Mouse (Mus musculus) liver (tissue): ENCODE measurements around the gene Cfap45.

Experiments
- DNase-seq: peaks from one replicate; pipeline ENCODE4 v3.0.0-alpha.2; 2020; ENCODE audit warnings: mixed read lengths

Cfap45 gene

DNA sequence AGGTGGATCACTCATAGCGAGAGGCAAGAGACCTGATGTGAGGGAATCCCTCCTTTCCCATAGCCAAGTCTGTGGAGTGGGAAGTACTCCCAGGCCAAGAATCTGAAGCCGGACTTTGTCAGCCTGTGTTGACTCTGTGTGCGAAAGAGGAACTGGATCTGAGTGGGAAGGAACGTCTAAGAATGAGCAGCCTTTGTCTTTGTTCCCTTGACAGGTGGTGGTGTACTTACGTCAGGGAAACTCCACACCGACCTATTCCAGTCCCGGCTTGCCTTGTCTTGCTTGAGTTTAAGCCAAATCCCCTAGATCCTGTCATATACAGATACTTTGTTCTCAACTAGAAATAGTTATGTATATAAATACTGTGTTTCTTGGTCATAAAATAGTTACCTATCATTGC lies 1.9 kb downstream of the Cfap45 start:
- DNase-seq = no peak

DNA sequence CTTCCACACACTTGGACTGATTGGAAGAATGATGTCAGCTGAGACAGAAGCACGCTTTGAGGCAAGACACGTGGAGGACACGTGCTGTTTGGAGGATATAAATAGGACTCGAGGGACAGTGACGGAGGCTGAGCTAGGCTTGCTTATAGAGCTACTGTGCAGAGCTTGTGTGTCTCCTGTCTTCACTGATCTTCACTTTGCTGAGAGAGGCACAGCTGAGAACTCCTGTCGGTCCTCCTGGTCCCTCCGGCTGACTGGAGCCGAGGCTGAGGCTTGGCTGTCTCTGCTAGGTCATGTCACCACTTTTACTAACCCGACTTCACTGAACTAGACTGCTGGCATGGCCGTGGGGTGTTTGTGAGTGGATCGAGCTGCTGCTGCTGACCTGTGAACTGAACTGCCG lies 3.1 kb downstream of the Cfap45 start:
- no peak for DNase-seq

DNA sequence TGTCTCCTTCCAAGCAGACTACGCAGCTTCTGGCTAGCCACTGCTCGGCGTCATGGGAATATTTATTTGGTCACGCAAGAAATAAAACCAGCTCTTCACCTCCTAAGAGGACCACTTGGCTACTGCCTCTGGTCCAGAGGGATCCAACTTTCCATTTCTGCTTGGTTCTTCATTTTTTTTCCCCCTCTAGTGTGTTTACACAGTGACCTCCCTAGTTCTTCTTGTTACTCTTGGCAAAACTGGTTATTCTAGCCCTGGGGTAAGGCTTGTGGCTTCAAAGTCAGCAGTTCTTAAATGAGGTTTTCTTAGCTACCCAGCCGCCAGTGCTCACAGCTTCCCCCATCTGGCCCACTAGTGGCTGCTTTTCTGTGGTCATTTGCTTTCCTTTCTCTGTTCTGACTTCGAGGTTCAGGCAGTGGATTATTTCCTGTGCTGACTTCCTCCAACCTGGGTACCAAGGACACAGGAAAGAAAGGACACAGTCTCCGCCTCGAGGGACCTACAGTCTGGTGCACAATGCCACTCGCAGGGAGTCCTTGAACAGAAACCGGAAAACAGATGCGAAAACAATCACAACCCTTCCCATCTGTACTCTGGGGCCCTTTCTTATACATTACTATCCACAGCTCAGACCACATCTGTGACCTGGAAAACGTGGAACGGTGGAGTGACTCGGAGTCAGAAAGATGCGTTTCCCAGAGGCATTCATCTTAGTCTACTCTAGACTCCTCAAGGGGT lies 4.6 kb downstream of the Cfap45 start:
- no peak for DNase-seq

DNA sequence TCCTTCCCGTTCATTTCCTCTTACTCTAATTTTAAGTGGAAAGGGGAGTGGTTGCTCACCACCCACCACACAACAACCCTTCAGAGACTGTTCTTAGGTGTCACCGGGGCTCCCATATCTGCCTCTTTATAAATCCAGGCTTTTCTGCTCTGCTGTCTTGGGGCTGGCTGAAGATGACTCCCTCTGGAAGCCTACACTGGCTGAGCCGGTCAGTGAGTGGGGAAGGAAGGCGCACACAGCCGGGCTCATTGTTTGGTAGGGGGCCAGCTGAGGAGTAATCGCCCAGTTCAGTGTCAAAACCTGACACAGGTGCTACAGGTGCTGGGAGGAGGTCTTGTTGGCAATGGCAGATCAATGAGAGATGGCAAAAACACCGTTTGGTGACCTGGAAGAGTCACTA lies 5.4 kb downstream of the Cfap45 start:
- no peak for DNase-seq

DNA sequence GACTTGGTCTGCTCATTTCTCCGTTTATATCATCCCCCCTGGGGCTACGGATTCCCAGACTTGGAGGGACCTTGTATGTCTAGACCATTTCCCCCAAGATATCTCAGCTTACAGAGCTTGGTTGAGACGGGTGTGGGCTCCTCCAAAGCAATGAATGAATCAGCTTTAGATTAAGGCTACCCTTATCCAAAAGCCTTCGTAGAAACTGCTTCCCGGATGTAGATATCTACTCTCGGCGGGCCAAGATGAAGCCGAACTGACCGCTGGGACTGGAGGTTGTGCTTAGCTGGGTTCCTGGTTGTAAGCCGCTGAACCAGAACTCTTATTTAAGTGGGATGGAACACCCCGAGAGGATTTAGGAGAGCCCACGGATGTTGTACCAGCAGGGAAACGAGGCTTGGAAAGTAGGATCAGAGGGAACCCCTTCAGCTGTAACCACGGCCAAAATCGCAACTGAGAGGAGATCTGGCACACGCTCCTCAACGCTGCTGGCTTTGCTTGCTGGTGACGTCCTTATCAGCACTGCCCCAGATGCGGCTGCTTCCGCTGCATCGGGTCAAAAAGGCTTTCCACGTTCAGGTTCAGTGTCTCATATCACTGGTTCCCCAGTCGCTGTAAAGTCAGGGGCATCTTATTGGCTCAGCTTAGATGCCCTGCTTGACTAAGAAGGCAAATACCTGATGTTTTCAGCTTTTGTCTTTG lies 5.9 kb downstream of the Cfap45 start:
- peak; percentile 65 for DNase-seq

DNA sequence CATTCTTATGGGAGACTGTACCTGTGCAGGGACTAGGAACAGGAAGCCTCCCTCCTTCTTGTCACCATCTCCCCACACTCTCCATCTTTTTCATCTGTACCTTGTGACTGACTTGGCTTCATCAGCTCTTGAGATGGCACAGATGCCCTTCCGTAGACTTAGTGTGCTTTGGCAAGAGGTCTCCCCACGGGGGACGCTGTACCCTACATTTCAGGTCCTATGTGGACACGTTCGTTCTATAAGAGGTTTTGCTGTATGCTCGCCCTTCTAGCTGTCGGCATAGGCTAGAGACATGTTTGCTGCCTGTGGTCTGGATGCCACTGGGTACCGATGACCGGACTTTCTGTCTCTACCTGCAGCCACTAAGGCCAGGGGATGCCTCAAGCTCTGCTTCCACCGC lies 6.8 kb downstream of the Cfap45 start:
- no peak for DNase-seq

DNA sequence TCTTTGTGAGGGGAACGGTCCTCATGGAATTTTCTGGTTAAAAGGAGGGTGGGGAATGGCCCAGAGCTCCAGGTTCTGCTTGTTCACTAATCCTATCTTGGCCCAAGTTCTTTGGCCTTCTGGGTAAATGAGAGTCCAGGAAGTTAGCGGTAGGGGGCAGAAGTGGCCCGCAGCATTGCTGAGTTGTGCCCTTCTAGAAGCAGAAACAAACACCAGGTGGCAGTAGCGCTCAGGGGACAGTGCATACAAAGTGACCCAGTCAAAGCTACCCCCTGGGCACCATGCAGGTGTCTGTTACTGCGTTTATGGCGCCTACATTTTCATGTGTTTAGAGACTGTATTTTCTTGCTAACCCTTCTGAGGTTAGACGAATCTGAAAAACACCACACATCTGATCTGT lies 8.1 kb downstream of the Cfap45 start:
- peak; percentile 79 for DNase-seq

DNA sequence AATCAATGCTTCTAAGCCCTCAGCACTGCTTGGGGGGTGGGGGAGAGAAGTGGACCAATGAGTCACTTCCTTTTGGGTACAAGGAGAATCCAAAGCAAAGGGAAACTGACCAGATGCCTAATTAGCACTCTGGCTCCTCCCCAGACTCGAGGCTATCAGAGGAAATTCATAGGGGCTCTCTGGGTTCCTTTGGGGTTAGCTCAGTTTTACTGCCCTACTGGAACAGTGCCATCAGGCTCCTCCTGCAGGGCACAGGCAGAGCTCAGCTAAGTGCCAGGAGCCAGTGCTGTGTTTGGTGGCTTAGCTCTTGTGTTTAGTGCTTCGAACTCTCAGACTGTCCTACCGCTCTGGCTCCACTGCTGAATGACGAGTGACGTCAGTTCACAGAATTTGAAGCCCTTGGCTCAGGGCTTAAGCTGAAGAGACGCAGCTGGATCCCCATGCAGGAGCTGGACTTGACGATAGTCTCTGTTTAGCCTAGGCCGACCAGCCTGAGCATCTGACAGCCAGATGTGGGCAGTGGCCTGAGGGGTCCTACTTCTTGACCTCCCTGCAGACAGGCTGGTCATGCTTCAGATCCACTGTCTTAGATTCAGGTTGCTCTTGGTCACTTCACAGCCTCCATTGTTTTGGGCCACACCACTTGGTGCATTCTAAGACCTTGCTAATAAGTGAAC lies 10.1 kb downstream of the Cfap45 start:
- no peak for DNase-seq

DNA sequence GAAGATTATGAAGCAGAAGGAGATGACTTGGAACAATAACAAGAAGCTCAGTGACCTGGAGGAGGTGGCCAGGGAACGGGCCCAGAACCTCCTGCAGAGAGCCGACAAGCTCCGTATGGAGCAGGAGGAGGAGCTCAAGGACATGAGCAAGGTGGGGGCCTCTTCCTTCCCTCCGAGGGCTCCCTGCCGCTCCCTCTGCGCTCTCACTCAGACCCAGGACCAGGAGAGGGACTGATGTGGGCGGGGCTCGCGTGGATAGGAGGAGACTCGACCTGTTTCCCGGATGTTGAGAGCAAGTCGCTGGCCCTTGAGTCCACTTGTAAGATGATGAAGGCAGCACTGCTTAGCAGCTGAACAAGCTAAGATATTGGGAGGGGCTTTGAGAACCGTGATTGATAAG lies 11.9 kb downstream of the Cfap45 start:
- DNase-seq = peak; percentile 25

DNA sequence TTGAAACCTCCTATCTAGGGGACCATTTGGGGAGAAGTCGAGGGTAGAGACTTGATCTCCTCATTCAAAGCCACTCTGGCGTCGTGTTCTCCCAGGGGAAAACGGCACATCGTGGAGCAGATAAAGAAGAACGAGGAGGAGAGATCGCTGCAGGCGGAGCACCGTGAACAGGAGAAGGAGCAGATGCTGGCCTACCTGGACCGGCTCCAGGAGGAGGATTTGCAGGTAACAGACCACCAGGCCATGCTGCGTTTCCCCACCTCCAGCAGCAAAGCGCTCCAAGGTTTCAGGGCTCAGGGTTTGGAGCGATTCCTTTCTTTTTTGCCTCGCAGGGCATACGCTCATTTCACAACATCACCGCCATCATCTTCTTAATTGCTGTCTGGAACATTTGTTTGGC lies 14.5 kb downstream of the Cfap45 start:
- DNase-seq = no peak

DNA sequence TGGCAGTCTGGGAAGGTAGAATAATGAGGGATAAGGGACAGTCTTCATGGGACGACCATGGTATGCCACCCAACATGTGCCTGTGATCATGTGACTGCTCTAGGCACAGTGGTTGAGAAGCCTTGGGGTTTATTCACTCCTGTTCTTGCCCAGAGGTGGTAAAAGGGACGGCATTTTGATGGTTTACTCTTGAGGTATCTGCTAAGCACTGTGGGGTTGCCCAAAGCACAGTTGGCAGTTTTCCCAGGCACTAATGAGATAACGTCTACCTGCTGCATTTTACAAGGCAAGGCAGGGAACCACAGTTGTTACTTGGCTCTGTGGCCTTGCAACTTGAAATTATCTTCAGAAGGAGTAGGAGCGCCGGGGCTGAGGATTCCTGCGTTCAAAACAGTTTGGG lies 19.2 kb downstream of the Cfap45 start:
- no peak for DNase-seq

DNA sequence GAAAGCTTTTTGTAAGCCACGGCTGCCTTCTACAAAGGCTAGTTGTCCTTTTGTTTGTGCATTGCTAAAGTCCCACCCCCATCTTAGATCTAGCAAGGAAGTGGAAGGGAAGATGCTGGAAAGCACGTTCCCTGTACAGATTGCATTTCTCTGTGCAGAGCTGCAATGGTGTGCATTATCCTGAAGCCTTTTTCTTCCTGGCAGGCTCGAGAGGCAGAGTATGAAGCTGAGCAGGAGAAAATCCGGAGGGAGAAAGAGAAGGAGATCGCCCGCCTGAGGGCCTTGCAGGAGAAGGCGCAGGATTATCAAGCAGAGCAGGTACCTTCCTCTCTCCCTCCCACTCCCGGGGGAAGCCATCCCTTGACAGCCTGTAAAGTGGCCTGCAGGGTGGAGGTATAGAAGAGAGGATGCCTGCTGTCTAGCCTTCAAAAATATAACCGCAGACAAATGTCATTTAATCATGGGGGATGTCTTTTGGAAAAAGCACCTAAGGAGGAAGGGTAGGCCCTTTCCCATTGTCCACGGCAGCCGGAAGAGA lies 19.8 kb downstream of the Cfap45 start:
- DNase-seq = no peak

DNA sequence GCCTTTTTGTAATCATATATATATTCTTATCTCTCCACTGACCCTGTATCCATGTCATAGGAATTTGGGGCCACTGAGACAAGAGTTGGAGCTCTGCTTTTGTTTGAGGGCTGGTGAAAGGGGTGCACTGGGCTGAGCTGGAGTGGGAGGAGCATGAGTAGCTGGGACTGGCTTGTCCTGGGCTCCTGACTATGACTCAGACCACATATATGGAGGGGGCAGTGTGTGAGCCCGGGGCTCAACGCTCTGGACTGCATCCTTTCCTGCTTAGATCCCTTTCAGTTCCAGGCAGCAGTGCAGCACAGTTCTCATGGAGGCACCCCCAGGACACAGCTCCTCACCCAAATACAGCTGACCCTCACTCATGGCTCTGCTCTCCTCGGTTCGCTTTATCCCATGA lies 25.5 kb downstream of the Cfap45 start:
- DNase-seq = no peak

DNA sequence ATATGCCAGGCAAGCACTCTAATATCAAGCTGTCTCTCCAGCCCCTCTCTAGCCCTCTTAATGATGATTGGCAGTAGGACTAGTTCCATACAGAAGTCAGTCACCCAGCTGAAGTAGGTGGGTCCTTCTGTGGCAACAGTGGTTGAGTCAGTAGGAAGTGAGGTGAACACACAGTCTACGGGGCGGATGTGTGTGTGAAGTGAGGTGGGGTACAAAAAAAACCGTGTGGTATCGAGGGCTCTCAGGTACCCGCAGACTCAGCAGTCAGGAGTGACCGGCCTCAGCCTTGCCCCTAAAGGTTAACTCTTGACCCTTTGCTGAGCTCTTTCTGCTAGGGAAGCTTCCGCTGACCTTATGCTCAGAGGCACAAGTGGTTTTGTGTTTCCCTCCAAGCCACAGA lies 27.9 kb downstream of the Cfap45 start:
- no peak for DNase-seq

DNA sequence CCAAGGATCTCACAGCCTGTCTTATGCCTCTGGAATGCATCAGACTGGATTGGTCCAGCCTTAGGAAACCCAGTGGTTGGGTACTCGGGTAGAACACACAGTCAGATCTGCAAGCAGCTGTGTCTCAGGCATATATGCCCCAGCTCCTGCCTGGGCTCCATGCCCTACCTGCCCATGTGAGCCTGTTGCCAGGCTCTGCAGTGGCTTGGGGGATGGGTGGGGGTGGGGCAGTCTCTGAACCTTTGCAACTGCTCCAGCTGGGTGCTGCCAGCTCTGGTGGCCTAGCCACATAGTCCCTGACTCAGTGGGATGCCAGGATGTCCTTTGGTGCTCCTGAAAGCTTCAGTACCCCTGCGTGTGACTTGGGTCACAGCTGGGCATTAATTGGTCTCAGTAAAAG lies 28.7 kb downstream of the Cfap45 start:
- DNase-seq = no peak

DNA sequence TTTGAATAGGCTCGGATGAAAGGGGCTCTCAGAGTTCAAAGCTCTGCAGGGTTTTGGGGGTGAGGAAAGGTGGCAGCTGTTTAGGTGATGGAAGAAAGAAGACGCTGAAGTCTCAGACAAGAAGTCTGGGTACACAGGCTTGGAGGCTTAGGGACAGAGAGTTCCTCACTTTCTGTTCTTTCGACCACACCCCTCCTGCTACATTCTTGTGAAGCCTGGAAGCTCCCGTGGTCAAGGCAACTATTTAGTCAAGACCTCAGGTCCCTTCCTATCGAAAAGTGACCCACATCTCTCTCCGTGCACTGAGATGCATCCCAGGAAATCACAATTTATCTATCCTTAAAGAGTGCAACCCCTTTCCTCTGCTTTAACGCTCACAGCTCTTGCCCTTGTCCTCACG lies 29.1 kb downstream of the Cfap45 start:
- no peak for DNase-seq

DNA sequence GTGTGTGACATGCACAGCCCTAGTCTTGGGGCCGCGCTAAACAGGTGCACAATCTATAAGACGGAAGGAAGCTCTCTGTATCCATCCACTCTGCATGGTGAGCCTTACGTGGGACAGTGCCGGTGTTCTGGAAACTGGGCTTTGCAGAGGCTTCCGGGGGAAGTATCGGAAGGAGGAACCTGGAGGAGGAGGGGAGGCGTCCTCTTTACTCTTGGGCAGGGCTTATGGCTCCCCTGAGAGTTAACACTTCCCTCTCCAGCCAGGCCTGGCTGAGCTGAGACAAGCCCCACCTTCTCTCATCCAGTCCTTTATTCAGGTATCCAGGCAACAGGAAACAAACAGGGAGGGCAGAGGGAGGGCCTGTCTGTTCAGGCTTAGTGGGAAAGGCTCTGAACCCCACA lies 29.9 kb downstream of the Cfap45 start:
- peak; percentile 36 for DNase-seq

DNA sequence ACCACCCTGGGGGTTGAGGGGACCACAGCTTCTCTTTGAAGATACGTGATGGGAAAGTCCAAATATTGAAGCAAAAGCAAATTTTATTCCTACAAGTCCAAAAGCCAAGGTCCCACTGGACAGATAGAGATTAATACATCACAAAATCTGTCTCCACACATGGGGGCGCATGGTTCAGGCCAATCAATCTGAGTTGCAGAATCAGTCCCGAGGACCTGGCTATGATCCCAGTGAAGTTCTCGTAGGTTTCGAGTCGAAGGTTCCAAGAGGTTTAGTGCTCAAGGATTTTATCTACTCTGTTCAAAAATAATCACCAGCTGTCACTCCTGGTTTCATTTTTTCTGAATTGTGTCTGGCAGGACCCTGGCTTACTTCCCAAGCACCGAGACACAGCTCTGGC lies 30.4 kb downstream of the Cfap45 start:
- DNase-seq = no peak

DNA sequence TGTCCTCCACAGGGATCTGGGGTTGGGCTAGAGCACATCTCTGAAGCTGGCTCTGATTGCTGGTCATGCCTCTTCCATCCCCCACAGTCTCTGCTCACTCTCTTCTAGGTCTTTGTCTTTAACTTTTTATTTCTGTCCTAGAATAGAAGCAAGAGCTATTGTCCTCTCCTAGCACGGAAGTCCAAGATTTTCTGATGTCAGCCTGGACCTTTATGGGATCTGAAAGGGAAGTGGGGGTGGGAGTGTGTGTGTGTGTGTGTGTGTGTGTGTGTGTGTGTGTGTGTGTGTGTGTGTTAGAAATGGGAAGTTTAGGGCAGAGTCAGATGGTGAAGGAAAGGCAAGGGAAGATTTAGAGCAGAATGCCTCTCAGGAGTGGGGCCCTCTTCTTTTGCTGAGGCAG lies 32.0 kb downstream of the Cfap45 start:
- no peak for DNase-seq

DNA sequence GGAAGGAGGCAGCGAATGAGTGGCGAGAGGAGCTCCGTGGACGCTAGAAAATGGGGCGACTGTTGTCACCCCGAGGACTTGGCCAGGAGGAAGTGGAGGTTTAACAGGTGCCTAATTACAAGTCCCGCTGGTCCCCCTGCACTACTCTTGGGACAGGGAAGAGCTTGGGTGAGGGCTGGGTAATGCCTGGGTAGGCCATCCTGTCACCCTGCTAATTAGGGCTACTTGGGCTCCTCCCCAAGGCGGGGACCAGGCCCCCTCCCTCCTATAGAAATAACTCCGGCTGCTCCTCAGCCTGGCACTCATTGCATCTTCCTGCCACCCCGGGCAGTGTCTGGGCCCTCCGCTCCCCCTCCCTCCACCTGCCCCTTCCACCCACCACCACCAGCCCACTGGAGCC lies 35.0 kb downstream of the Cfap45 start, which contains the start of gene Vsig8:
TSS of gene Vsig8 (plus strand) at position 301 of the 400 bp plus-strand sequence.
- no peak for DNase-seq

DNA sequence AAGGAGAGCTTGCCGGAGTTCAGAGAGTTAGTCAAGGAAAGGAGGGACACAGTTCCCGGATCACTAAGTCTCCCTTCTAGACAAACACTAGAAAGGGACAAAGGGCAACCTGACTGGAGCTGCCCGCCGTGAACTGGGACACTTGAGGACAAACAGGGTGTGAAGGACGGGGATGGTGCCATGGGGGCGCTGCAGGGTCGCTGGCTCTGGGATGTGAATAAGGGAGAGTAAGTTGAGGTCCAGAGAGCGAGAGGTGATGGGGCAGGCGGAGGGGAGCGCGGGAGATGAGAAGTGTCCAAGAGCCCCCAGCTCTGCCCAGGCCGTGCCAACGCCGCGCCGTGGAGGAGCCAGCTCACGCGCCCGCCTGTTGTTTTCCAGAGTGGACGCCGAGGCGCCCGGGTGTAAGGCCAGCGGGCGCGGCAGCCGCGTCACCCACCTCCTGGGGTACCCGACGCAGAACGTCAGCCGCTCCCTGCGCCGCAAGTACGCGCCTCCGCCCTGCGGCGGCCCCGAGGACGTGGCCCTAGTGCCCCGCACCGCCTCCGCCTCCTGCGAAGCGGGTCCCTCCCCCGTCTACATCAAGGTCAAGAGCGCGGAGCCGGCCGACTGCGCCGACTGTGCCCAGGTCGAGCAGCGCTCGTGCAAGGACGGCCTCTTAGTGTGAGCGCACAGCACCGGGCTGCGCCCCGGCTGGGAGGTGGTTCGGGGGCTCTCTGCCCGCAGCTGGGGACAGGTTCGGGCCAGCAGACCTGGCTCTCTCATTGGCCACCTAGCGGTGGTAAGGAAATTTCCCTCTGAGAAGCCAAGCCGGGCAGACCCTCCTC lies 42.3 kb downstream of the Cfap45 start:
- peak; percentile 46 for DNase-seq

DNA sequence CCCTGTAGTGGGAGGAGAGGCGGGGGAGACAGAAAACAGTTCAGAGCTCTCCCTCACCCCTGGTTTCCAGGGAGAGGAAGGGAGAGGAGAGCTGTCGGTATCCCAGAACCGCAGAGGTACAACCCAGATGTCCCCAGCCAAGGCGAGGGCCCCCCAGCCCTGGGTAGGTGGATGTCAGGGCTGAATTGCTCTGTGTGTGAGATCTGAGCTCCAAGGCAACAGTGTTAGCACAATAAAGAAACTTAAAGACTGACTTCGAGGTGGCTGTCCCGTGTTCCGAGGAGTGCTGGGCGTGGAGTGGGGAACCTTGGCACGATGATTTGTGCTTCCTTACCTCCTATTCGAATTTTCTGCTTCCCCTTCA lies 42.8 kb downstream of the Cfap45 start:
- no peak for DNase-seq

DNA sequence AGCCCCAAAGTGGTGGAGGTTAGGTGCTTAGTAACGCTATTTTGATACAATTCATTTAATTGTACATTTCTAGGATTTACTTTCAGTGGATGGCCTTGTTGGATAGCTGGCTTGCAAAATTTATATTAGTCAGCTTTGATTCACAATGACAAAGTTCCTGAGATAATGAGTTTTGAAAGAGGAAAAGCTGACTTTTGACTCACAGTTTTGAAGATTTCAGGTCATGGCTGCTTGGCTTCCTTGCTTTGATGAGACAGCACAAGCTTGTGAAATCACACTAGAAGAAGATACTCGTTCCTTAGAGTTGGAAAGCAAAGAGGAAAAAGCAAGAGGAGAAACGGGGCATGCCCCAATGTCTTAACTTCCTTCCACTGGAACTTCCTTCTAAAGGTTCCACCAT lies 45.5 kb downstream of the Cfap45 start:
- no peak for DNase-seq
